Mouse (Mus musculus) T-helper 17 cell (primary cell): Measurements from ENCODE around the gene Gm11757.
"Not testable (repeated sequence)": the region's sequence is repeated elsewhere in the genome, so short reads cannot be mapped to it uniquely, and the experiment has no call there.

Experiments
- in situ Hi-C, 2 experiments: fragments of 300-600 bp; cut with MboI, MseI; formaldehyde crosslinking; loops; 1 replicate in 1 of 2; 2 replicates in 1 of 2; pipeline ENCODE4 v1.15.1; 2025; ENCODE audit warnings: high pct_unique_total_duplicates in 2 of 2

Gene Gm11757

DNA sequence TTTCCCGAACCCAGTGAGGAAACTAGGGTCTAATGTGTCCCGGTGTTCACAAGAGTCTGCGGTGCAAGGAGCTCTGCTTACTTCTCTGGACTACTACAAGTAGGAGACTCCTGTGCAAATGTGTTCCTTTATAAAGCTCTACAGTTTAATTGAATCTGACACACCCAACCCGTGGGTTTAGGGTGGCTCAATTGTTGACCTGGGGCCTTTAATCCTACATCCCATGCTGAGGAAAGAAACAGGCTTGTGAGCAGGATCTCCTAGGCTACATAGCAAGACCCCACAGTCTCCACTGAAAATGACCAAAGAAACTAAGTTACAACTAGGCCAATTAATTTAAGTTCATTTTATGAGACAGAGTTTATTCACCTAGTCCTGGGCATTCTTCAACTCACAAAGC, at the start of gene Gm11757:
TSS of gene Gm11757 (minus strand) at position 101 of the 400 bp plus-strand sequence.
- in situ Hi-C loops: not testable (repeated sequence)

DNA sequence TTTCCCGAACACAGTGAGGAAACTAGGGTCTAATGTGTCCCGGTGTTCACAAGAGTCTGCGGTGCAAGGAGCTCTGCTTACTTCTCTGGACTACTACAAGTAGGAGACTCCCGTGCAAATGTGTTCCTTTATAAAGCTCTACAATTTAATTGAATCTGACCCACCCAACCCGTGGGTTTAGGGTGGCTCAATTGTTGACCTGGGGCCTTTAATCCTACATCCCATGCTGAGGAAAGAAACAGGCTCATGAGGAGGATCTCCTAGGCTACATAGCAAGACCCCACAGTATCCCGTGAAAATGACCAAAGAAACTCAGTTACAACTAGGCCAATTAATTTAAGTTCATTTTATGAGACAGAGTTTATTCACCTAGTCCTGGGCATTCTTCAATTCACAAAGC, 29.7 kb upstream of the Gm11757 start, which contains the start of gene Gm11756:
TSS of gene Gm11756 (minus strand) at position 101 of the 400 bp plus-strand sequence.
- in situ Hi-C loops: loop anchor here in 1 of 2 experiments (5.0 kb wide), 1 partner anchor 33 kb away; no protein-coding TSS in a partner anchor

DNA sequence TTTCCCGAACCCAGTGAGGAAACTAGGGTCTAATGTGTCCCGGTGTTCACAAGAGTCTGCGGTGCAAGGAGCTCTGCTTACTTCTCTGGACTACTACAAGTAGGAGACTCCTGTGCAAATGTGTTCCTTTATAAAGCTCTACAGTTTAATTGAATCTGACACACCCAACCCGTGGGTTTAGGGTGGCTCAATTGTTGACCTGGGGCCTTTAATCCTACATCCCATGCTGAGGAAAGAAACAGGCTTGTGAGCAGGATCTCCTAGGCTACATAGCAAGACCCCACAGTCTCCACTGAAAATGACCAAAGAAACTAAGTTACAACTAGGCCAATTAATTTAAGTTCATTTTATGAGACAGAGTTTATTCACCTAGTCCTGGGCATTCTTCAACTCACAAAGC, 14.9 kb upstream of the Gm11757 start, which contains the start of gene Gm13871:
TSS of gene Gm13871 (minus strand) at position 101 of the 400 bp plus-strand sequence.
- in situ Hi-C loops: not testable (repeated sequence)

DNA sequence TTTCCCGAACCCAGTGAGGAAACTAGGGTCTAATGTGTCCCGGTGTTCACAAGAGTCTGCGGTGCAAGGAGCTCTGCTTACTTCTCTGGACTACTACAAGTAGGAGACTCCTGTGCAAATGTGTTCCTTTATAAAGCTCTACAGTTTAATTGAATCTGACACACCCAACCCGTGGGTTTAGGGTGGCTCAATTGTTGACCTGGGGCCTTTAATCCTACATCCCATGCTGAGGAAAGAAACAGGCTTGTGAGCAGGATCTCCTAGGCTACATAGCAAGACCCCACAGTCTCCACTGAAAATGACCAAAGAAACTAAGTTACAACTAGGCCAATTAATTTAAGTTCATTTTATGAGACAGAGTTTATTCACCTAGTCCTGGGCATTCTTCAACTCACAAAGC, 14.7 kb downstream of the Gm11757 start, which contains the start of gene Gm11758:
TSS of gene Gm11758 (minus strand) at position 101 of the 400 bp plus-strand sequence.
- in situ Hi-C loops: not testable (repeated sequence)
